Mouse (Mus musculus) embryonic facial prominence, embryonic 12.5 days (tissue): ENCODE measurements around the gene Zfhx3. TPM values are rescaled to one million over a fixed set of nuclear protein-coding genes. Genes with fewer than 3 reads are reported as not detected.

Experiments used
- ATAC-seq: fragments of 200-750 bp; cut with Nextera tagmentation; 2 replicates; pipeline ENCODE4 v1.8.0; 2017; ENCODE audit not compliant: insufficient number of reproducible peaks, insufficient read depth, low FRiP score, low TSS enrichment
- H3K27ac ChIP-seq: fragments of 300-500 bp; sonication (generic); 2 replicates; pipeline ENCODE4 v1.5.1; 2016; ENCODE audit warnings: mild to moderate bottlenecking
- H3K27me3 ChIP-seq: fragments of 300-500 bp; sonication (generic); 2 replicates; pipeline ENCODE4 v1.6.1; 2016; ENCODE audit warnings: mild to moderate bottlenecking, moderate library complexity
- H3K36me3 ChIP-seq: fragments of 300-500 bp; sonication (generic); 2 replicates; pipeline ENCODE4 v1.6.1; 2016; ENCODE audit warnings: mild to moderate bottlenecking
- H3K4me1 ChIP-seq: fragments of 300-500 bp; sonication (generic); 2 replicates; pipeline ENCODE4 v1.6.1; 2016
- H3K4me2 ChIP-seq: fragments of 300-500 bp; sonication (generic); replicated peaks from 2 replicates; pipeline ENCODE4 v1.6.1; 2016; ENCODE audit warnings: mild to moderate bottlenecking, moderate library complexity
- H3K4me3 ChIP-seq: fragments of 300-500 bp; sonication (generic); 2 replicates; pipeline ENCODE4 v1.5.1; 2016; ENCODE audit warnings: mild to moderate bottlenecking
- H3K9ac ChIP-seq: fragments of 300-500 bp; sonication (generic); 2 replicates; pipeline ENCODE4 v1.6.1; 2016; ENCODE audit warnings: mild to moderate bottlenecking, moderate library complexity
- H3K9me3 ChIP-seq: fragments of 300-500 bp; sonication (generic); 2 replicates; pipeline ENCODE4 v1.6.1; 2016; ENCODE audit warnings: mild to moderate bottlenecking, moderate library complexity
- WGBS: fragments of 180-500 bp; shearing (Covaris S2); methylation state at CpG from one replicate; pipeline ENCODE4 v1.1.7; 2016; 5-methylcytosine and 5-hydroxymethylcytosine counted together
- polyA plus RNA-seq: library from polyadenylated mRNA; unstranded; fragments of >200 nt; fragmentation: Nextera tagmentation; extraction: Ambion mirVana; gene quantifications from 2 replicates; pipeline ENCODE4 v1.2.1, GENCODE M21; 2016

Gene Zfhx3
- polyA plus RNA-seq, 1 experiment from 2014 or later: 43.1 TPM

DNA sequence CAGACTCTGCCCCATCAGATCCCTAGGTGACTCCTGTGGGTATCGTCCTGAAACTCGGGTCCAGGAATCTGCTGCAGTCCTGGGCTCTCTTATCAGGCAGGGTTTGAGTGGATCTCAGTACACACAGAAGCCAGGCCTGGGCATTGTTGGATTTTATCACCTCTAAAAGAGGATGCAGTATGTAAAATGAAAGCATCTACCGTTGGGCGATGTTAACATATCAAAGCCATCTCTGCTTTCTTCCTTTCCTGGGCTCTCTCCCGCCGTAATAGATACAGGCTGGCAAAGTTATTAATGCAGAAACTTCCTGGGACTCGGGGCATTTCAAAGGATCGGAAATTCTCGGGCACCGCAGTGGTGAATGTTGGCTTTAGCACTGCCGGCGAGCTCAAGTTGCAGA lies 537.7 kb downstream of the Zfhx3 start:
- Histone ChIP-seq H3K9ac (no peak overlapping the region), H3K27me3 (0 out of 2 replicates have a peak, but pooled peaks cover 4% of the 10 kb centered on the region), H3K36me3 (no peaks in the 10 kb centered on the region), H3K4me2 (no peak overlapping the region), H3K27ac (no peak overlapping the region), H3K4me3 (no peak overlapping the region), H3K4me1 (peaks cover 15% of the 10 kb centered on the region), H3K9me3 (no peaks in the 10 kb centered on the region)
- 65% methylated on average over 12 of the region's 12 CpGs for WGBS
- ATAC-seq: no peak

DNA sequence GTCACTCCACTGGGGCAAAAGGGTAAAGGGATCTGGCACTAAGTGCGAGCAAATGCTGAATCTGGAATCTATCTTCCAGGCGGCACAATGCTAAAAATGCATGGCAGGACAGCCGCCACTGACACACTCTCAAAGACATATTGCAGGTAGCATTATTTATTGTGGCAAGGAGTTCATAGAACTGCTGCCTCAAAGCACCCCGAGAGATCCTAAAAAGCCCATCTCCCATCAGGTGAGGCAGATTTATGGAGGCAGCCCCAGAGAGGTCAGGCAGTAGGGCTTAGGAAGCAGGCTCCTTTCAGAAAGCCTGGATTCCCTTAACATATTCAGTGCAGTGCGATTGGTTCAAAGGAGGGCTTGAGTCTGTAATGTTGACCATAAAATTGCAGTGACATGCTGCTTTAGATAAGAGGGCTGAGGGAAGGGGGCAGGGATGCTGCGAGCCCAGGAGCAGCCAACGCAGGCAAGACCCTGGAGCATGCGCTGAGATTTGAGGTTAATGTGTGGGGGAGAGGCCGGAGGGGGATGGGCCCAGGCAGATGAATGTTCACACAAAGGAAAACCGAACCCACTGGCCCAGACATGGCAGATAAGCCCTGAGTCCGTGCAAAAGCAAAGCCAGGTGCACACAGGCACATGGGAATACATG lies 538.8 kb downstream of the Zfhx3 start:
- Histone ChIP-seq H3K27ac (peak overlapping the region; percentile 76), H3K27me3 (0 out of 2 replicates have a peak, but pooled peaks cover 4% of the 10 kb centered on the region), H3K9me3 (no peaks in the 10 kb centered on the region), H3K4me1 (peaks cover 15% of the 10 kb centered on the region), H3K9ac (no peak overlapping the region), H3K4me3 (no peak overlapping the region), H3K4me2 (no peak overlapping the region), H3K36me3 (no peaks in the 10 kb centered on the region)
- peak; percentile 82 for ATAC-seq
- 32% methylated on average over 11 of the region's 11 CpGs for WGBS

DNA sequence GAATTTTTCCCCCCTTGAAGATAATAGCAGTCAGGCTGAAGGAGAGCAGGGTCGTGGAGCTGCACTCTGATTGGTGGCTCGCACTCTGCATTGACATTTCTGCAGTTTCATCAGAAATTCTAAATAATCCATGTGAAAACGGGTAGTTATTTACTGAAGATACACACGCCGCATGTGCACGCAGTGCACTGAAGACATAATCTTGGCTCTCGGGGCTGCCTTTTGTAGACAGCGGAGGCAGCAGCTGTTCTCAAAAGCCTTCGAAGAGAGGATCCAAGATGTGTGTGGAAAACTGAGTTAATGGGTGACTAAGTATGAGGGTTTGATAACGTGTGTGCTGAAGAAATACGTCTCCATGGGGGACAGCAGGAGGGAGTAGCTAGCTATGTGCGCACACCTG lies 553.7 kb downstream of the Zfhx3 start:
- Histone ChIP-seq H3K9ac (no peak overlapping the region), H3K36me3 (no peaks in the 10 kb centered on the region), H3K4me1 (peaks cover 14% of the 10 kb centered on the region), H3K9me3 (no peaks in the 10 kb centered on the region), H3K27me3 (no peaks in the 10 kb centered on the region), H3K4me2 (no peak overlapping the region), H3K27ac (no peak overlapping the region), H3K4me3 (no peak overlapping the region)
- ATAC-seq: no peak
- WGBS: 76% methylated on average over 12 of the region's 12 CpGs

DNA sequence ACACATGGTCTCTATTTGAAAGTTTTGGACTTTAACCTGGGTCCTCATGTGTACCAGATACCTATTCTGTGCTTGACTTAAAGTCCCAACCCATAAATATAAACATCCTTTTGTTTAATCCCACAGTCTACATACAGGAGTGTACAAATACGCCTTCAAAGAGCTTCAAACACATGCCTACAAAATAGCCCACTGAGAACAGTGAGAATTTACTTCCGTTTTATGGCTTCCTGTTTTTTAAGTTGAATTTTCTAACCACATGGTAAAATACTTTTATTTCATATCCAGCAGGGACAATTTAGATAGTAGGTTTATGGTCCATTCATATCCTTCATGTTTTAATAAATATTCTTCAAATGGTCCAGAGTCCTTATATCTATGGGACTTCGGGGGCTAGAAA lies 564.3 kb downstream of the Zfhx3 start:
- Histone ChIP-seq H3K27ac (no peak overlapping the region), H3K9me3 (no peaks in the 10 kb centered on the region), H3K4me3 (no peak overlapping the region), H3K4me2 (no peak overlapping the region), H3K9ac (no peak overlapping the region), H3K36me3 (no peaks in the 10 kb centered on the region), H3K27me3 (no peaks in the 10 kb centered on the region), H3K4me1 (peaks cover 12% of the 10 kb centered on the region)
- ATAC-seq: no peak
- 89% methylated on average over 3 of the region's 3 CpGs for WGBS

DNA sequence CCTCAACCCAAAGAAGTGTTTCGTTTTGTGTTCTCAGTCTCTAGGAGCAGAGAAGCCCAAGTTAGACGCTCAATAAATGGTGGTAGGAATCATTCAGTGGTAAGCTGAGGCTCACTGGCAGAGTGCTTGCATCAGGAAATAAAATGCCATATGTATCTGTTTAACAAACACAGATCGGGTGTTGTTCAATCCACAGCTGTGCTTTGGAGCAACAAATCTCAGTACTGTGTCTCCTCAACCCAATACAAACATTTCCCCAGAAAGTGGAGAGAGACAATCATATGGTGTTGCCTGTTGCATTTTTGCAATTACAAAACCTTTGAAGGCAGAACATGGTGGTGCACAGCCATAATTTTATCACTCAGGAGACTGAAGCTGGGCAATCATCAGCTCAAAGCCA lies 565.3 kb downstream of the Zfhx3 start:
- no peak overlapping the region for H3K9ac ChIP-seq
- H3K36me3 ChIP-seq: no peaks in the 10 kb centered on the region
- peaks cover 12% of the 10 kb centered on the region for H3K4me1 ChIP-seq
- WGBS: 75% methylated on average over 3 of the region's 3 CpGs
- H3K4me2 ChIP-seq: no peak overlapping the region
- H3K27me3 ChIP-seq: no peaks in the 10 kb centered on the region
- no peak overlapping the region for H3K27ac ChIP-seq
- H3K4me3 ChIP-seq: no peak overlapping the region
- no peaks in the 10 kb centered on the region for H3K9me3 ChIP-seq
- ATAC-seq: no peak

DNA sequence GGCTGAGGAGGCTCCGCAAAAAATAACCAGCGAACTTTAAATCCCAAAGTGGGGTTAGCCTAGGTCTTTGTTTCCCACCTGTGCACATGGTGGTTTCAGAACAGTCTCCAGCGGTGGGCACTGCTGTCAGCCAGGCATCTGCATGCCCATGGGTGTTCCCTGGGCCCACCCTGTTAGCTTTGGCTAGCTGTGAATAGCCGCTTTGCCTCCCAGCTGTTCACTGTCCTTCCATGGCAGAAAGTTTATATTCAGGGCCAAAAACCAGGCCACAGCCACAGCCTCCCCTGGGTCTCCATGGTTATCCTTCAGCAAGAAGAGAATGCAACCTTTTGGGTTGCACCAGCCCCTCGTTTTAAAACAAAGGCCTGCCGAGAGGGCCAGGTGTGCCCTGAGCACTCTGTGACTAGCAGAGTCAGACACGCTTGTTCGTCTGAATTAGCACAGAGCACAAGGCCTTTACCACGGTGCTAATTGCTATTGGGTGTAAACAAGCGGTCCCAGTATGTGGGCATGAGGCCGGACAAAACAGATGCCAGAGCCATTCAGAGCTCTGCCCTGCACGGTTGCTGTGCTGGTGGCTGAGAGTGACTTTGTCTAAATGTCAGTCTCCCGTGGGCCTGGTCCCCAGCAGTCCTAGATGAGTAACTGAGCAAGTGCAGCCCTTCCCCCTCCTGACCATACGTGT lies 568.3 kb downstream of the Zfhx3 start:
- H3K27ac ChIP-seq: 0 out of 2 replicates have a peak overlapping the region, but pooled peaks have one; percentile 18
- H3K36me3 ChIP-seq: no peaks in the 10 kb centered on the region
- no peak overlapping the region for H3K4me3 ChIP-seq
- H3K27me3 ChIP-seq: no peaks in the 10 kb centered on the region
- ATAC-seq: no peak
- no peaks in the 10 kb centered on the region for H3K9me3 ChIP-seq
- no peak overlapping the region for H3K4me2 ChIP-seq
- H3K9ac ChIP-seq: no peak overlapping the region
- WGBS: 34% methylated on average over 14 of the region's 14 CpGs
- peaks cover 12% of the 10 kb centered on the region for H3K4me1 ChIP-seq

DNA sequence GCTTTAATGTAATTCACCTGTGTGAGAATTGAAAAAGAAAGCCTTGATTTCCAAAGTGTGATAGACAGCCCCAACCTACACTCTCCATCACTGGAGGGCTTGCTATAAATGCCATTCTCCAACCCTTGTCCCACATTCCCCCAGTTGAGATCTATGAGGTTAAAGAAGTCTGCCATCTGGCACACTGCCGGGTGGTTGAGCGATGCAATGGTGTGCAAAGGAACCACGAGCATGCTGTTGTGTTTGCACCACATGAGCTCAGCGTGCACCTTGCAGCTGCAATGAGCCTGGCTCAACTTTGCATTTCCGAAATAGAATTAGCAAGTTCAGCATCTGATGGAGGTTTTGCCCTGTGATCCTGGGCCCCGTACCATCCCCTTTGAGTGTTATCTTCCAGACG lies 575.7 kb downstream of the Zfhx3 start:
- Histone ChIP-seq H3K4me1 (no peaks in the 10 kb centered on the region), H3K27me3 (no peaks in the 10 kb centered on the region), H3K9ac (no peak overlapping the region), H3K27ac (no peak overlapping the region), H3K36me3 (no peaks in the 10 kb centered on the region), H3K9me3 (no peaks in the 10 kb centered on the region), H3K4me2 (no peak overlapping the region), H3K4me3 (no peak overlapping the region)
- 89% methylated on average over 7 of the region's 7 CpGs for WGBS
- ATAC-seq: no peak

DNA sequence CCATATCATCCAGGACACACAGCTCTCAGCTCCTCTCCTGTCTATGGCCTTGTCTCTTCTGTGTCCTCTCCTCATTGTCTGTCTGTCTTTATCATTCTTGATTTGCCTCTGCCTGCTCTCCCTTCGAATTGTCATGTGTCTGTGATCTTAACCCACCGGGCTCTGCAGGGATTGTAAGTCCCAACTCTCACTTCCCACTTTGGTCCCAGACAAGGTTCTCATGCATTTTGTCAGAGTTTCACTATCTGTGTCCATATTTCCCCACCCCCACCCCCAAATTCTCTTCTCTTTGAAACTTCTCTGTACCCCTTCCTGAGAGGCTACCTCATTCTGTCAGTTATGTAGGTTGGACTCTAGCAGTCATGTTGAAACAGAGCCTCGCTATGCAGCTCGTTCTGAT lies 579.6 kb downstream of the Zfhx3 start:
- WGBS: 86% methylated on average over 4 of the region's 4 CpGs
- no peaks in the 10 kb centered on the region for H3K4me1 ChIP-seq

DNA sequence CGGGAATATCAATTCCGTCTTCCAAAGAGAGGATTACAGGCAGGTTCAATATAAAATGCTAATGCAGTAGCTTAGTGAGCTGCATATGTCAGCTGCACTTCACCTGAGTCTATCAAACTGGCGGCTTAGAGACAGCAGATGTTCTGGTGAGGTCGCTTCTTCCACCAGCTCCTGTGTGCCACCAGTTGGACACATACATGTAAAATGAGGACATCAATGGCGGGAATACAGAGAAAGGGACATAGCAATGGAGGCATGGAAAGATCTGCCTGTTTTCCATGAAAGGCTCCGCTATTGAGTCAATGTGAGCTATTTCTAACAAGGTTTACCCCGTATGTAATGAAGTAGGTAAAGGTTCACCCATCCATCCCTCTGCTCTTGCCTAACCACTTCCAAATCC lies 587.0 kb downstream of the Zfhx3 start:
- Histone ChIP-seq H3K9ac (no peak overlapping the region), H3K4me2 (no peak overlapping the region), H3K4me3 (no peak overlapping the region), H3K9me3 (no peaks in the 10 kb centered on the region), H3K27me3 (no peaks in the 10 kb centered on the region), H3K4me1 (no peaks in the 10 kb centered on the region), H3K27ac (no peak overlapping the region), H3K36me3 (no peaks in the 10 kb centered on the region)
- no peak for ATAC-seq
- WGBS: 93% methylated on average over 7 of the region's 7 CpGs

More for the DNA sequence above, 579.6 kb downstream of the Zfhx3 start:
- no peak overlapping the region for H3K9ac ChIP-seq
- H3K4me2 ChIP-seq: no peak overlapping the region
- H3K4me3 ChIP-seq: no peak overlapping the region
- no peak for ATAC-seq
- no peaks in the 10 kb centered on the region for H3K9me3 ChIP-seq
- H3K36me3 ChIP-seq: no peaks in the 10 kb centered on the region
- no peak overlapping the region for H3K27ac ChIP-seq
- H3K27me3 ChIP-seq: no peaks in the 10 kb centered on the region

DNA sequence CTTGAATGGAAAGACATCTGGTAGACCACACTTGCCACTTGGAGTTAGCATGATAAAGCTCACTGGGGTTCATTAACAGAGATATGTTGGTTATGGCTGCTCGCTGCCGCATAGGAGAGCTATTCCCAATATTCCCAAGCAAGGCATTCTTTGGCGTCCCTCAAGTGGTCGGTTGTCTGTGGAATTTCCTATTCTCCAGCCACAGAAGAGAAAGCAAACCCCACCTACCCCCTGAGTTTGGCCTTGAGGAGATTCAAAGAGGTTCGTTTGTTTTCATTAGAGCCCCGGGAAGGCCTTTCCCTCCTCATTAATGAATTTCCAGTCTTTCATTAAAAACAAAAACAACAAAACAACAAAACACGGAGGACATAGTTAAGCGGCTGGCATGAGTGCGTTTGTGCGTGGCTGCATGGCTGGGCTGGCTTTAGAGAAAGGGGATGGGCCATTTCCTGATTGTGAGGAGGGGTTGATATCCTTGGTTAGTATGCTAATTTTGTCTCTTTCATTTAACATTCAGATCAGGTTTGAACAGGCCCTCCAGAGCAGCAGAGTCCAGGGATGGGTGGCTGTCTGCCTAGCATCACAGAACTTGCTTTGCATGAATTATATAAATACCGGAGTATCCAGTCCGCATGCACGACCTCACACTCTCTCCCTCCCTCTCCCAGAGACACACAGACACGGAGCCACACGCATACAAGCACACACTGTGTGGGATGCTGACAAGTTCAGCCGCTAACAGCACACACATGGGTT lies 592.9 kb downstream of the Zfhx3 start:
- no peak for ATAC-seq
- Histone ChIP-seq H3K27ac (no peak overlapping the region), H3K9ac (no peak overlapping the region), H3K9me3 (no peaks in the 10 kb centered on the region), H3K4me2 (no peak overlapping the region), H3K36me3 (no peaks in the 10 kb centered on the region), H3K4me1 (no peaks in the 10 kb centered on the region), H3K4me3 (no peak overlapping the region), H3K27me3 (no peaks in the 10 kb centered on the region)
- 80% methylated on average over 16 of the region's 16 CpGs for WGBS

DNA sequence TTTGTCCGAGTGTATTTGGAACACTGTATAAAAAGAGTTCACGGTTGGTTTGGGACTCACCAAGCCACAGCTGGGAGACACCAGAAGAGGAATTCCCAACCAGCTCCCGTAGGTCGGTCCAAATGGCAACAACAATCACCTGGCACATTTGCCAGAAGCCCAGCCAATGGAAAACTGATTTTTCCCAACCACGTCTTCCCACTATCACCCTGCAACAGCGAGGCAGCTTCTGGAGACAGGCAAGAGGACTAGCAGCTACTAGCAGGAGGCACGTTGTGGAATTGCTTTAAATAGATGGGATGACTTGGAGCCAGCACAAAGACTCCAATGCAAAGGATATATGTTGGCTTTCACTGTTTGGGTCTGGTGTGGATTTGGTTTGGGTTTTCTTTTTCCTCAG lies 593.7 kb downstream of the Zfhx3 start:
- no peaks in the 10 kb centered on the region for H3K36me3 ChIP-seq
- H3K4me1 ChIP-seq: no peaks in the 10 kb centered on the region
- H3K9ac ChIP-seq: no peak overlapping the region
- H3K27ac ChIP-seq: no peak overlapping the region
- H3K27me3 ChIP-seq: no peaks in the 10 kb centered on the region
- H3K4me2 ChIP-seq: no peak overlapping the region
- H3K4me3 ChIP-seq: no peak overlapping the region
- no peaks in the 10 kb centered on the region for H3K9me3 ChIP-seq
- ATAC-seq: no peak
- WGBS: 90% methylated on average over 7 of the region's 7 CpGs

DNA sequence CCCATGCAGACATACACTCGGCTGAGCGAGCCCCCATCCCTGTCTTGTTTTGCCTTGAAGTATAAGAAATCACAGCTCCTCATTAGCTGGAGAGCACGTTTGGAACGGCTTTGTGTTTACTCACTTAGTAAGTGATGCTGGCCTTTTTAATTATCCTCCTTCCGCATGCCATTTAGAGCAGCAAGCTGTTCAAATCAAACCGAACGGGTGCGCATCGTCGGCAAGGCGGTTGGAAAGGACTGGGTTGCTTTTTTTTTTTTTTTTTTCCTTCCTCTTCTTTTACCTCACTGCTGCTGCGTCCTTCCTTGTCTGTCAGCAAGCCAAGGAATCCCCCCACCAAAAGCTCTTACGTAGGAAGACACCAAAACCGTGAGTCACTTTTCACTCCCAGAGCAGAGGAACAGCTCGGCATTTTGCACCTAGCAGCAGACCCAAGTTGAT lies 594.5 kb downstream of the Zfhx3 start:
- H3K9me3 ChIP-seq: no peaks in the 10 kb centered on the region
- H3K27me3 ChIP-seq: no peaks in the 10 kb centered on the region
- 86% methylated on average over 15 of the region's 15 CpGs for WGBS
- H3K36me3 ChIP-seq: no peaks in the 10 kb centered on the region
- no peak for ATAC-seq
- no peaks in the 10 kb centered on the region for H3K4me1 ChIP-seq
- H3K4me2 ChIP-seq: no peak overlapping the region
- no peak overlapping the region for H3K27ac ChIP-seq
- no peak overlapping the region for H3K9ac ChIP-seq
- no peak overlapping the region for H3K4me3 ChIP-seq
